11 mouse cellular contexts compared by ENCODE assay signal in genomic region chrX:11861892-11862291, GRCm38 (mm10).
A peak's percentile ranks its signal among the peaks of the same experiment; 100 is the strongest.
DNase-seq lines count a peak whose midpoint lies in the region; ATAC-seq and TF ChIP-seq lines count a peak whose summit lies in the region.
"Had no signal": no experiment of that assay in that cellular context is flagged by ENCODE, and none has a peak within 500 bp of the region (broad histone marks: within the 10 kb centered on the region; RNA-seq: fewer than 3 reads in every experiment).

No protein-coding gene starts in this region.

- no peaks in the 10 kb centered on the region for H3K27me3 ChIP-seq in kidney, adult 2 months (replicated peaks; ENCODE audit: control insufficient read depth, insufficient read depth, low read length)
- H3K27me3 ChIP-seq in midbrain, embryonic 14.5 days (ENCODE audit: control insufficient read depth, insufficient read depth, low read length), result peaks cover 5% of the 10 kb centered on the region; the same call in 1 of the 2 replicates

- no peak overlapping the region for H3K27ac ChIP-seq in kidney, adult 2 months (ENCODE audit: insufficient read depth, low read depth, low read length)
- no peak overlapping the region for H3K27ac ChIP-seq in midbrain, embryonic 14.5 days (replicated peaks; ENCODE audit: low read depth, low read length)
- H3K27ac ChIP-seq: liver, embryonic 15.5 days; stomach, embryonic 15.5 days had no signal

- intact Hi-C loops in gastrocnemius, postnatal 36 days (cut with DNase I), result no loop called here

- TF ChIP-seq POLR2A in kidney, adult 2 months (IDR thresholded peaks at IDR 0.05; ENCODE audit: low read depth, low read length), result no peak

- no peak for TF ChIP-seq CTCF in kidney, adult 2 months (conservative IDR thresholded peaks at IDR 0.05; ENCODE audit: insufficient read depth, insufficient read length, low read depth, low read length)

- 31% methylated on average over 8 of the region's 8 CpGs for whole genome bisulfite sequencing in kidney, adult 2 months
- 24% methylated on average over 8 of the region's 8 CpGs for WGBS in midbrain, embryonic 14.5 days

- H3K36me3 ChIP-seq in kidney, adult 2 months (ENCODE audit: control insufficient read depth, insufficient read depth, low read length), result no peaks in the 10 kb centered on the region
- no peaks in the 10 kb centered on the region for H3K36me3 ChIP-seq in midbrain, embryonic 14.5 days (ENCODE audit: control insufficient read depth, insufficient read depth, low read length)
- H3K36me3 ChIP-seq: liver, embryonic 15.5 days; stomach, embryonic 15.5 days had no signal

- no peak overlapping the region for H3K4me3 ChIP-seq in kidney, adult 2 months (ENCODE audit: insufficient read depth, low read depth, low read length)
- no peak overlapping the region for H3K4me3 ChIP-seq in midbrain, embryonic 14.5 days (replicated peaks; ENCODE audit: low read depth, low read length)
- H3K4me3 ChIP-seq: liver, embryonic 15.5 days; stomach, embryonic 15.5 days had no signal

- no peak for ATAC-seq in midbrain, embryonic 14.5 days (ENCODE audit: low FRiP score, low TSS enrichment)
- ATAC-seq in monocyte, adult 5-6 weeks (replicated peaks; ENCODE audit: insufficient number of reproducible peaks, low FRiP score, low TSS enrichment, poor library complexity, severe bottlenecking), result no peak

- H3K9ac ChIP-seq in midbrain, embryonic 14.5 days (replicated peaks; ENCODE audit: low read length), result no peak overlapping the region
- H3K9ac ChIP-seq: liver, embryonic 15.5 days; stomach, embryonic 15.5 days had no signal

- no peak overlapping the region for H3K4me2 ChIP-seq in midbrain, embryonic 14.5 days (ENCODE audit: low read length)
- H3K4me2 ChIP-seq: heart, embryonic 11.5 days; liver, embryonic 15.5 days; stomach, embryonic 15.5 days had no signal

- H3K9me3 ChIP-seq in midbrain, embryonic 14.5 days (ENCODE audit: control insufficient read depth, low read length), result no peaks in the 10 kb centered on the region
- H3K9me3 ChIP-seq: liver, embryonic 15.5 days; stomach, embryonic 15.5 days had no signal

- peak; percentile 36 for DNase-seq in kidney, postnatal 10 days
- DNase-seq in kidney, adult 2 months, result no peak
- peak; percentile 19 for DNase-seq in ZHBTc4 (ENCODE audit: low read depth, low spot score)
- DNase-seq in embryo, embryonic 11.5 days (ENCODE audit: low read depth, low spot score), result peak; percentile 7
- peak; percentile 71 for DNase-seq in midbrain, embryonic 14.5 days
- no peak for DNase-seq in gastrocnemius, postnatal 36 days
- DNase-seq: adrenal gland, postnatal 36 days had no signal

- H3K4me1 ChIP-seq in kidney, adult 2 months (ENCODE audit: control insufficient read depth, insufficient read depth, low read length), result no peaks in the 10 kb centered on the region
- H3K4me1 ChIP-seq in midbrain, embryonic 14.5 days (ENCODE audit: control insufficient read depth, insufficient read depth, low read length), result 0 out of 2 replicates have a peak, but pooled peaks cover 5% of the 10 kb centered on the region
- H3K4me1 ChIP-seq: liver, embryonic 15.5 days; stomach, embryonic 15.5 days had no signal

Comparison
In these comparisons a context has a peak if more than half of its experiments do, and no peak if none do; other contexts are left out.
1. DNase-seq: peak in kidney, postnatal 10 days (single experiment), ZHBTc4 (single experiment), embryo, embryonic 11.5 days (single experiment) and midbrain, embryonic 14.5 days (single experiment); none in kidney, adult 2 months (single experiment) and gastrocnemius, postnatal 36 days (0 of 2).